26 mouse cellular contexts compared by ENCODE assay signal in genomic region chr3:148052516-148052915, GRCm38 (mm10).
"Had no signal": no experiment of that assay in that cellular context is flagged by ENCODE, and none has a peak within 500 bp of the region (broad histone marks: within the 10 kb centered on the region; RNA-seq: fewer than 3 reads in every experiment).

No protein-coding gene starts in this region.

- H3K36me3 ChIP-seq: heart, embryonic 13.5 days; heart, embryonic 15.5 days; hindbrain, embryonic 13.5 days; hindbrain, embryonic 15.5 days; kidney, embryonic 15.5 days; limb, embryonic 13.5 days; limb, embryonic 15.5 days; liver, embryonic 12.5 days had no signal

- H3K27ac ChIP-seq: heart, adult 2 months; heart, embryonic 13.5 days; heart, embryonic 15.5 days; hindbrain, embryonic 13.5 days; hindbrain, embryonic 15.5 days; hindbrain, postnatal 0 days; kidney, embryonic 15.5 days; kidney, postnatal 0 days; limb, embryonic 13.5 days; limb, embryonic 15.5 days; liver, embryonic 12.5 days had no signal

- H3K9me3 ChIP-seq: heart, embryonic 13.5 days; heart, embryonic 15.5 days; hindbrain, embryonic 13.5 days; hindbrain, embryonic 15.5 days; kidney, embryonic 15.5 days; limb, embryonic 13.5 days; limb, embryonic 15.5 days; liver, embryonic 12.5 days had no signal

- H3K4me2 ChIP-seq: heart, embryonic 11.5 days; heart, embryonic 13.5 days; heart, embryonic 15.5 days; hindbrain, embryonic 13.5 days; hindbrain, embryonic 15.5 days; kidney, embryonic 15.5 days; limb, embryonic 13.5 days; limb, embryonic 15.5 days; liver, embryonic 12.5 days had no signal

- H3K4me3 ChIP-seq: heart, adult 2 months; heart, embryonic 13.5 days; heart, embryonic 15.5 days; hindbrain, embryonic 13.5 days; hindbrain, embryonic 15.5 days; kidney, embryonic 15.5 days; limb, embryonic 13.5 days; limb, embryonic 15.5 days; liver, embryonic 12.5 days had no signal

- H3K9ac ChIP-seq: heart, embryonic 13.5 days; heart, embryonic 15.5 days; hindbrain, embryonic 13.5 days; hindbrain, embryonic 15.5 days; kidney, embryonic 15.5 days; limb, embryonic 13.5 days; limb, embryonic 15.5 days; liver, embryonic 12.5 days had no signal

- H3K27me3 ChIP-seq: heart, embryonic 13.5 days; heart, embryonic 15.5 days; hindbrain, embryonic 13.5 days; hindbrain, embryonic 15.5 days; kidney, embryonic 15.5 days; limb, embryonic 13.5 days; limb, embryonic 15.5 days; liver, embryonic 12.5 days had no signal

- DNase-seq: gastrocnemius, postnatal 14 days; gastrocnemius, postnatal 36 days; heart, adult 11 months; heart, adult 2 months; heart, postnatal 14 days; heart, postnatal 36 days; kidney, adult 11 months; kidney, adult 2 months; kidney, adult 9 months; kidney, postnatal 14 days; kidney, postnatal 36 days; layer of hippocampus, adult 9-11 months; layer of hippocampus, postnatal 36 days; left cerebral cortex, postnatal 4 days had no signal

- ATAC-seq: hindbrain, postnatal 0 days; intestine, embryonic 16.5 days; liver, embryonic 12.5 days had no signal

- H3K4me1 ChIP-seq: hindbrain, embryonic 13.5 days; hindbrain, embryonic 15.5 days; kidney, embryonic 15.5 days; limb, embryonic 13.5 days; limb, embryonic 15.5 days; liver, embryonic 12.5 days had no signal
